Mouse (Mus musculus) spleen, postnatal 10 days (tissue): ENCODE data around the gene Olfr586.

ENCODE experiments used
- DNase-seq, 2 experiments: peaks; one replicate each; pipeline ENCODE4 v3.0.0; 2021 to 2022; ENCODE audit warnings: low spot score in 2 of 2

Gene Olfr586

GRCm38 (mm10) chr7:103125538-103125937, at the start of gene Olfr586:
TSS of gene Olfr586 (minus strand) at chr7:103125638.
- DNase-seq = no peak

- no peak for DNase-seq
Observed at GRCm38 (mm10) chr7:103169697-103170096, 44.3 kb upstream of the Olfr586 start.

DNA sequence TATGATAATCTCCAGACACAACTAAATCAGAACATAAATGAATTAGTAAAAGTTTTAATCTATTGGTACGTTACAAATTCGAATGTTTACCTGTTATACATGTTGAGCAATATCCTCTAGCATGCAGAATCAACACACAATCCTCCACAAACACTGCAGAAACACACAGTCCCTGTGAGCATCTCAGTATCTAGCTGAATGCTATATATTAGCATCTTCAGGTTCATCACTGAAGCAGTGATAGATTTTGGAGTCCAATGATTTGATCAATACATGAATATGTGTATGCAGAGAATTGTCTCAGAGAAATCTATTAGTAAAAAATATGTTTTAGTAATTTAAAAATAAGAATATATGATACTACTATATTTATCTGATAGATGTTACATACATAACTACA, 30.8 kb upstream of the Olfr586 start, which contains the start of gene Olfr589:
Gene Olfr589, minus strand, starts transcription at position 101 of the 400 bp plus-strand sequence.
- no peak for DNase-seq

- no peak for DNase-seq
Observed at GRCm38 (mm10) chr7:103140579-103140978, 15.1 kb upstream of the Olfr586 start, which contains the start of gene Olfr588-ps1. TSS of gene Olfr588-ps1 (plus strand) at chr7:103140879.

- no peak for DNase-seq
Observed at GRCm38 (mm10) chr7:103119406-103119805, 6.0 kb downstream of the Olfr586 start.

DNA sequence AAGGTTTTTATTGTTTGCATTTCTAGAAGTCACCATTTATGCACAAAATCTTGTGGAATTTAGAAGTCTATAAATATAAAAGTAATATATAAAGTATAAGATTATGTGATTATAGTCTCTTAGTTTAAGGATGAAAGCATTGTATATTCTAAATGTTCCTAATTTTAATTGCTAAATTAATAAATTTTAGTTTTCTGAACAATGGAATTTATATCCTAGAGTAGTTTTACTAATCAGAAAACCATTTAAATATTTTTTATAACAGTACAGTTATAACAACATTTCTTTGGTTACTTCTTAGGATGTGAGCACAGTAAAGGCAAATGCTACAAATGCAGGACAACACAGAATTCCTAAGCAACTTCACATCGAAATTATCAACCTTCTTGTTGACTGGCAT, 28.0 kb downstream of the Olfr586 start, which contains the start of gene Olfr585:
Gene Olfr585, plus strand, starts transcription at position 301 of the 400 bp plus-strand sequence.
- no peak for DNase-seq

DNA sequence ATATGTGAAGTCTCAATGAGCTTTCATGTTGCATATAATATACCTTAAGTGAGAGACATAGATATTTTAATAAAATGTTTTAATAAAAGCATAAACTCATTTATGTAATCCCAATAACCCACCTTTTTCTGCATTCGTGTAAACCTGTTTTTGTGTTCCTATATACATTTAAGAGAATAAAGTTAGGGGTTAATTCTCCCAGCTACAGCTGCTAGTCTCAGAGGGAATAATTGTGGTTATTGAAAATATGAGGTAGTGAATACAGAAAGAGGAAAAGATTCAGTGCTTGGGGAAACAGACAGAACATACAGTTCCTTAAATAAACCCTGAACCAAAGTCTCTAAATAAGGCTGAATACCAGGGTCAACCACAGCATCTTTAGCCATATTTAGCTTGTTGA, 43.9 kb downstream of the Olfr586 start, which contains the start of gene Olfr584:
Gene Olfr584, plus strand, starts transcription at position 301 of the 400 bp plus-strand sequence.
- no peak for DNase-seq
